Mouse (Mus musculus) retina, embryonic 14.5 days (tissue): Measurements from ENCODE around the gene Atp5b.
"Not testable (repeated sequence)": the region's sequence is repeated elsewhere in the genome, so short reads cannot be mapped to it uniquely, and the experiment has no call there.

ENCODE experiments used
- DNase-seq: peaks from one replicate; pipeline ENCODE4 v3.0.0-alpha.2; 2015; ENCODE audit warnings: low spot score

Atp5b gene

DNA sequence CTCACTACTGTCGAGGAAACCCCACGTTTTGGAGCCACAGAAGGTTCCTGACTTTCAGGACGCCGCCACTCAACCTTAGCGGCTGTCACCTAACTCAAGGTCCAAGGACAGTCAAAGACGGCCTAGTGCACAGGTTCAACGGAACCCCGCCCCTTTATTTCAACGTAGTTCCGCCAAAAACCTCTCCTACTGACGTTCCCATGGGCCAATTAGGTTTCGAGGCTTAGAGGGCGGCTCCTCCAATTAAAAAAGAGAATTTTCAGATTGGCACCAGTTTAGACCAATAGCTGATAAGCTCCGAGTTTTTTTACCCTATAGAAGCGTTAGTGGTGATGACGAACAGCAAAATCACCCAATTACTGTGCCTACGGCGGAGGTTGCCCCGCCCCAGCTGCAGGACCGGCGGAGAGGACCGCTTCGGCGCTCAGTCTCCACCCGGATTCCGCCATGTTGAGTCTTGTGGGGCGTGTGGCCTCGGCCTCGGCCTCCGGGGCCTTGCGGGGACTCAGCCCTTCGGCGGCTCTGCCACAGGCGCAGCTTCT lies at the start of gene Atp5b:
Atp5b (plus strand) TSS at position 394 of the 542 bp plus-strand sequence.
- DNase-seq, result peak; percentile 100

DNA sequence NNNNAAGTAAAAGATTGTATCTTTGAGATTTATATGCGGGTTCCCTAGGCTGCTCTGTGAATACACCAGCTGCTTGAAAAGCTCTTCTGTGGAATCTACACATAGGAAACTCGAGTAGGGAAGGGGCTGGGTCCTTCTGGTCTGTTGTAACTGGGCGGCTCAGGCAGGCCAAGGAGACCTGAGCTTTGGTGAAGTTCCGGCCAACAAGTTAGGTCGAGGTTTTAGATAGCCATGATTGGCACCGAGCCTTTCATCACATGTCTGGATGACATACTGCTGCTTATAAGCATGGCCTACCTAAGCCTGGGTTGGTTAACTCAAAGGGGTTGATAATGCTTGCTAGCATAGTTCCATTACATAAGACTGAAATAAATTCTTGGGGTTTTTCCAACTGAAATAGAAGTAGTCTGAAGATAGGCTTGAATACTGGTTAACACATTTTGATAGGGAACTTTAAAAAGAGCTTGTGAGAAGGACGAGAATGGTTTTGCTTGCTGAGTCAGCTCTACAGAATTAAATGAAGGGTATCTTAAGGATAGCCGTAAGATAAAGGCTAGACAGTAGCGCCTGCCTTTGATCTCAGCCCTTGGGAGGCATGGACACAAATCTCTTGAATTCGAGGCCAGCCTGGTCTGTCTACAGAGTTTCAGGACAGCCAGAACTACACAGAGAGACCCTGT lies 46.2 kb upstream of the Atp5b start:
- DNase-seq, result peak; percentile 24

- DNase-seq, result no peak
These were observed 45.2 kb upstream of the Atp5b start for GRCm38 (mm10) chr10:128037921-128038320.

DNA sequence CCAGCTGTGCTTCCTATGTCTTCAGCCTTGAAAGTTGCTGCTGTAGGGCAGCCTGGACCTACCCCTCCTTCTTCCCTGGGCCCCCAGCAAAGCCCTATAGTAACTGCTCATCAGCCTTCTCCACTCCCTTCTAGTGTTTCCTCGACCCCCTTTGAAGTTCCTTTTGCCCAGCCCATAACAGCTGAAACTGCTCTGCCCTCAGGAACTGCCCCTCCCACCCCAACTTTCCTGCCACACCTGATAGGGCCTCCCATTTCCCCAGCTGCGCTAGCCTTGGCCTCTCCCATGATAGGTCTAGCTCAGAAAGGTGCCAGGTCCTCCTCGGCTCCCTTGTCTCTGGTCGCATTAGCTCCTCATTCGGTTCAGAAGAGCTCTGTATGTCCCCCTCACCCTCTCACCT lies 43.9 kb upstream of the Atp5b start:
- DNase-seq, result no peak

DNA sequence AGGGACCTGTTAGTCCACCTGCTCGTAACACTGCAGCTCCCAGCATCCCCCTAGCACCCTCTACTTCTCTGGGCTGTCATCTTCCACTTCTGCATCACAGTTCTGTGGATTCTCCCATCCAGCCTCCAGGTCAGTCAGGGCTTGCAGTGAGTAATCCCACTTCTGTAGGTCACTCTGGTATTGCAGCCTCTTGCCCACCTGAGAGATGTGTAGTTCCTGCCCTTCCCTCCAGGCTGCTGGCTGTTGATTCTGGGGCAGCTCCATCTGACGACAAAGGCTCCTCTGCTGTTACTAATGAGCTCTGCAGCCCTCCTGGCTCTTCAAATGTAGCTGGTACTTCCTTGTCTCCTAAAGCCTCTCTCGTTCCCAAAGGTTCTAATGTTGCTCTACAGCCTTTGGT lies 43.2 kb upstream of the Atp5b start:
- DNase-seq, result no peak

GRCm38 (mm10) chr10:128040293-128040692 lies 42.8 kb upstream of the Atp5b start:
- DNase-seq, result no peak

DNA sequence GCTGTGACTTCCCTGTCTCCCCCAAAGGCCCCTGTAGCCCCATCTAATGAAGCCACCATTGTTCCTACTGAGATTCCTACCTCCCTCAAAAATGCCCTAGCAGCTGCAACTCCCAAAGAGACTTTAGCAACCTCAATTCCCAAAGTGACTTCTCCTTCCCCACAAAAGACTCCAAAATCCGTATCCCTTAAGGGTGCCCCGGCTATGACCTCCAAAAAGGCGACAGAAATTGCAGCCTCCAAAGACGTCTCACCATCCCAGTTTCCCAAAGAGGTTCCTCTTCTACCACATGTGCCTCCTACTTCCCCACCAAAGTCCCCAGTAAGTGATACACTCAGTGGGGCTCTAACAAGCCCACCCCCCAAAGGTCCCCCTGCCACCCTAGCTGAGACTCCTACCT lies 41.4 kb upstream of the Atp5b start:
- no peak for DNase-seq

DNA sequence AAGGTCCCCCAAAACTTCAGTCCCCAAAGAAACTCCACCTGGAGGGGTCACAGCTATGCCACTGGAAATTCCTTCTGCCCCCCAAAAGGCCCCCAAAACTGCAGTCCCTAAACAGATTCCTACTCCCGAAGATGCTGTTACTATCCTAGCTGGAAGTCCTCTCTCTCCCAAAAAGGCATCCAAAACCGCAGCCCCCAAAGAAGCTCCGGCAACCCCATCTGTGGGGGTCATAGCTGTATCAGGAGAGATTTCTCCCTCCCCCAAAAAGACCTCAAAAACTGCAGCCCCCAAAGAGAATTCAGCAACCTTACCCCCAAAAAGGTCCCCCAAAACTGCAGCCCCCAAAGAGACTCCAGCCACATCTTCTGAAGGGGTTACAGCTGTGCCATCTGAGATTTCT lies 40.6 kb upstream of the Atp5b start:
- DNase-seq, result no peak

- no peak for DNase-seq
These were observed 39.8 kb upstream of the Atp5b start for GRCm38 (mm10) chr10:128043041-128043835.

- no peak for DNase-seq
These were observed 34.9 kb upstream of the Atp5b start for GRCm38 (mm10) chr10:128048157-128048556.

GRCm38 (mm10) chr10:128049741-128050140 lies 33.3 kb upstream of the Atp5b start:
- DNase-seq, result no peak

DNA sequence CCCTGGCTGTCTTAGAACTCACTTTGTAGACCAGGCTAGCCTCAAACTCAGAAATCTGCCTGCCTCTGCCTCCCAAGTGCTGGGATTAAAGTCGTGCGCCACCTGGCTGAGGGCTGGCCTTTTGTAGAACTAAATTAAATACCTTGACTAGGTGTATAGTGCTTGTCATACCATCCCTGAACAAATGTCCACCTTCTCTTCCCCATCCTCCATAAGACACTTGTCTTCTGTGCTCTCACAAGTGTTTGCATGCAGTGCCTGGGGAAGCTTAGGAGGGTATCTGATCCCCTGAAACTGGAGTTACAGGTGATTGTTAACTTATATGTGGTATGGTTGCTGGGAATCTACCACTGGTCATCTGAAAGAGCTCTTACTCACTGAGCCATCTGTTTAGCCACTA lies 32.7 kb upstream of the Atp5b start:
- DNase-seq, result no peak

GRCm38 (mm10) chr10:128051589-128051988 lies 31.5 kb upstream of the Atp5b start:
- DNase-seq, result no peak

- not testable (repeated sequence) for DNase-seq
These were observed 30.9 kb upstream of the Atp5b start for GRCm38 (mm10) chr10:128052136-128052535.

DNA sequence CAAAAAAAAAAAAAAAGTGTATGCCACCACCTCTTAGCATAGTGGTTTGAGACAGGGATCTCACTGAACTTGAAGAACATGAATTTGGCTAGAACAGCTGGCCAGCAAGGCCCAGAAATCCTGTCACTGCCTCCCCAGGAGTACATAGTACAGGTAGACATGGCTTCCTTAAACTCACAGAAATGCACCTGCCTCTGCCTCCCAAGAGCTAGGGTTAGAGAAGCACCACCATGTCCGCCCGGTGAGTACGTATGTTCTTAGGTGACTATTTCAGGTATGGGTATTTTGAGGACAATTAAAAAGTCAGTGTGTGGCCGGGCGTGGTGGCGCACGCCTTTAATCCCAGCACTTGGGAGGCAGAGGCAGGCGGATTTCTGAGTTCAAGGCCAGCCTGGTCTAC lies 30.1 kb upstream of the Atp5b start:
- no peak for DNase-seq

GRCm38 (mm10) chr10:128058184-128058583 lies 24.9 kb upstream of the Atp5b start:
- DNase-seq, result no peak

DNA sequence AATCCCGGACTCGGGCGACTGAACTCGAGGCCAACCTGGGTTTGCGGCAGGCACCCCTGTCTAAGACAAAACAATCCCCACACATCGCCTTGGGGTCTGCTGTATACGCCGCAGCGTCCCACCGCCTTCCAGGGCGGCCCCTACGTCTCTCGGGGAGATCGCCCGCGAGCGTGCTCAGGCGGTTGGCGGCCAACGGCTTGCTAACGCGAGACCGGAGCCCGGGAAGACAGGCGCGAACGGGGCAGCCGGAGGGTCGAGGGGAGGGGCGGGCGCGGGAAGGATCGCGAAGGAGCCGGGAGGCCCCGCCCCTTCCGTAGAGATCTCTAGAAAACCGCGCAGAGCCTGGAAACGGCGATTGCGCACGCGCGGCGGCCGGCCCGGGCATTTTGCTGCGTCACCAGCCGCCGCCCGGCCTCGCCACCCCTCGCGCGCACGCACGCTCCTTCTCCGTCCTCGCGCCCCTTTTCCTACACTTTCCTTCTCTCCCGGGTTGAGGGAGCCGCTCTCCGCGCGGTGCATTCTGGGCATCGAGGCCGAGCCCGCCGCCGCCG lies 24.4 kb upstream of the Atp5b start, which contains the start of gene Ptges3:
Ptges3 (plus strand) TSS at position 354 of the 551 bp plus-strand sequence.
- peak; percentile 100 for DNase-seq

DNA sequence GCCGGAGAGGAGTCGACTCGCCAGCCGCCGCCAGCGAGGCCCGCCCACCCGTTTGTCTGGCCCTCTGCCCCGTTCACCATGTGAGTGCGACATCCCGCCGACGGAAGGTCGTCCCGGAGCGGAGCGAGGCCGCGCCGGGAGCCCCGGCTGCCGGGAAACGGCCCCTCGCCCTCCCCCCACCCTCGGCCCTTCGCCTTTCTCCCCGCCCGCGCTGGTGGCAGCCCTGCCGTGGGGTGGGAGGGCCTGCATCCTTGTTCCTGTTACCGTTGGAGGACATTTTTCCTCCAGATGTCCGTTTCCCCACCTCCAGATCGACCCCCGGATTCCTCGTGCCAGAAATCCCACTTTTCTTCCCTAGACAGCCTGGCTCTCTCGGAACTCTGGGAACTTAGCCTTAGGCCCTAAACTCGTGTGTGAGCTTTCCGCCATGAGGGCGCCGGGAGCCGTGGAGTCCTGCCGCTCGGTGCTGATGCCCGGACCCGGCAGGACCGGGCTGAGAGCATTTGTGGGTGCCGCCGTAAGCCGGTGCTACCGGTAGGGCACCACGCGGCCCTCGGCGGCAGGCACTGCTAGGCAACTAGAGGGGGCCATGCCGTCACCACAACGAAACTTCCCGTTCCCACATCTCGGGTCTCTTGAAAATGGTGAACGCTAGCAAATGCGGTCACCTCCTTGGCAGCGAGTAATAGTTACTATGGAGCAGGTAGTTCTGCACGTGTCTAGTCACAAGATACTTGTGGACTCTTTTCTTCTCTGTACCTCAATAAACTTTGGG lies 23.7 kb upstream of the Atp5b start:
- peak; percentile 63 for DNase-seq

DNA sequence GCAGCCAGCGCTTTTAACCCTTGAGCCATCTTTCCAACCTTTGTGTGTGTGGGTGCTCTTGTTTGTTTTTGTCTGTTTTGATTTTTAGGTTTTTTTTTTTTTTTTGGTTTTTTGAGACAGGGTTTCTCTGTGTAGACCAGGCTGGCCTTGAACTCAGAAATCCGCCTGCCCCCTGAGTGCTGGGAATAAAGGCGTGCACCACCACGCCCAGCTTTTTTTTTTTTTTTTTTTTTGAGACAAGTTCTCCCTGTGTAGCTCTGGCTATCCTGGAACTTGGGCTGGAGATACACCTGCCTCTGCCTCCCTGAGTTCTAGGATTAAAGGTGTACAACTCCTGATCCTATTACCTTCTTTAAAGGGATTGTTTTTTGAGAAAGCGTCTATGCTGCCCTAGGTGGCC lies 22.0 kb upstream of the Atp5b start:
- no peak for DNase-seq

- DNase-seq, result no peak
These were observed 20.7 kb upstream of the Atp5b start for GRCm38 (mm10) chr10:128062221-128062989.

DNA sequence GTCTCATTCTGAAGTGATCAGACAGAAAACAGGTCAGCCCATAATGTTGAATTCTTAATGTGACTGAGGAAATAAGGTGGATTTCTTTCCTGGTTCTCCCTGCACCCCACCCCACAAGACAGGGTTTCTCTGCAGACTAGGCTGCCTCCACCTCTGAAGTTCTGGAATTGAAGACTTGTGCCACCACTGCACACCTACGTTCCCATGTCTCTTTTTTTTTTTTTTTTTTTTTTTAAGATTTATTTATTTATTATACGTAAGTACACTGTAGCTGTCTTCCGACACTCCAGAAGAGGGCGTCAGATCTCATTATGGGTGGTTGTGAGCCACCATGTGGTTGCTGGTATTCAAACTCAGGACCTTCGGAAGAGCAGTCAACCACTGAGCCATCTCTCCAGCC lies 17.0 kb upstream of the Atp5b start:
- DNase-seq, result no peak
